Mouse (Mus musculus) ES-Bruce4 (cell line): Measurements from ENCODE around the gene Ap4m1.

Experiments used
- CTCF ChIP-seq: IDR thresholded peaks from one replicate; pipeline ENCODE4 v1.8.1; 2011; ENCODE audit warnings: low read depth, low read length
- EP300 ChIP-seq: IDR thresholded peaks from 2 replicates; pipeline ENCODE4 v1.6.1; 2011; ENCODE audit warnings: low read depth, low read length; ENCODE audit not compliant: insufficient read depth
- POLR2A ChIP-seq: IDR thresholded peaks from one replicate; pipeline ENCODE4 v1.8.1; 2011; ENCODE audit warnings: low read length; ENCODE audit not compliant: insufficient read depth

GRCm38 (mm10) chr5:138194755-138195345 lies 23.0 kb downstream of the Ap4m1 start:
- TF ChIP-seq CTCF (no peak), POLR2A (no peak), EP300 (no peak)
